Mouse (Mus musculus) embryonic stem cell, embryonic (primary cell): ENCODE results near the gene Sbsn.

Experiments
- CTCF ChIA-PET, 4 experiments: fragments of 300-600 bp in 2 of 4; fragments of 350-600 bp in 2 of 4; sonication (Branson Sonifier 250); formaldehyde crosslinking; loops; one replicate each; lab custom pipeline; 2022; ENCODE audit warnings: inconsistent platforms in 2 of 4; lab: Charles Lee
- POLR2A ChIA-PET, 4 experiments: fragments of 300-600 bp in 2 of 4; fragments of 350-600 bp in 2 of 4; sonication (Branson Sonifier 250); formaldehyde crosslinking; loops; one replicate each; lab custom pipeline; 2022; ENCODE audit warnings: antibody characterized with exemption in 4 of 4, inconsistent platforms in 1 of 4; lab: Charles Lee

Gene Sbsn

GRCm38 (mm10) chr7:30751086-30751669 is at the start of gene Sbsn:
Sbsn (plus strand) TSS chr7:30751471.
- POLR2A ChIA-PET = interaction anchor here in 1 of 4 experiments (0.6 to 1.4 kb wide), 3 partner anchors 16 to 71 kb away, joined by 3 to 5 read pairs (median 3); no protein-coding TSS in a partner anchor
- CTCF ChIA-PET = interaction anchor here in 3 of 4 experiments (0.6 to 0.9 kb wide), 4 partner anchors 11 to 130 kb away, joined by 3 to 8 read pairs (median 4); no protein-coding TSS in a partner anchor

DNA sequence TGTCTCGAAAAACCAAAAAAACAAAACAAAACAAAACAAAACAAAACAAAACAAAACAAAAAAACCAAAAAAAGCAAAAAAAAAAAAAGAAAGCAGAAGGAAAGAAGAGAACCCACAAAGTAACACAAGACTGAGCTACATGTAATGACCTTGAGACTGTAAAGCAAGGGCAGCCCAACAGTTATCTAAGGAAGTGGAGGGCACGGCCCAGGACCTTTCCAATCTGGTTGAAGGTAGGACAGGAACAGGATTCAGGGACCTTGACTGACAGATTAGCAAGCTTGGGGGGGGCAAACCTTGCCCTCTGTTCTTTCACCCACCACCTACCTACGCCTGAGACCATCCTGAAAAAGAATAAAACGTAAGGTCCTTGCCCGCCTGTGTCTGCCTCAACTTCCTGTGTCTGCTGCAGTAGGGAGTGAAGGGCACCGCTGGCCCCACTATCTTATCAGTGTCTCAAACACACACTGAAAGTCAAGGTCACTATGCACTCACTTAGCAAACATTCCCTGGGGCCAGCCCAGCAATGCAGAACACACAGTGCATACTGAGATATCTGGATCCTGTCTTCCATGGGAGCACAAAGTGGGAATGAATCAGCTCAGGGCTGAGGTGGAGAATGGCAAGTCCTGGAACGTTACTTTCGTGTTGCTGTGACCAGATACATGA is 44.9 kb upstream of the Sbsn start:
- POLR2A ChIA-PET = interaction anchor here in 1 of 4 experiments (1.1 to 1.5 kb wide), 2 partner anchors 21 to 182 kb away, joined by 3 to 4 read pairs; no protein-coding TSS in a partner anchor
- CTCF ChIA-PET = no interaction called here

- POLR2A ChIA-PET = interaction anchor here in 1 of 4 experiments (1.1 kb wide), 1 partner anchor 181 kb away, joined by 3 read pairs; no protein-coding TSS in a partner anchor
- CTCF ChIA-PET = interaction anchor here in 1 of 4 experiments (1.3 kb wide), 1 partner anchor 266 kb away, joined by 3 read pairs; the partner anchor contains the start of genes Fam187b and Lsr
These were observed 43.8 kb upstream of the Sbsn start for GRCm38 (mm10) chr7:30707441-30707840.

- ChIA-PET CTCF (interaction anchor here in 2 of 4 experiments (0.5 to 0.7 kb wide), 3 partner anchors 42 to 98 kb away, joined by 3 to 5 read pairs (median 4); no protein-coding TSS in a partner anchor), POLR2A (interaction anchor here in 2 of 4 experiments (0.6 to 1.5 kb wide), 4 partner anchors 18 to 110 kb away, joined by 3 to 4 read pairs (median 3); partner anchors contain the start of genes Haus5 (in 1 of the 2) and Tmem147 (in 1 of the 2))
These were observed 39.3 kb upstream of the Sbsn start, which contains the start of gene Atp4a for GRCm38 (mm10) chr7:30711942-30712341. Atp4a (plus strand) TSS chr7:30712209.

GRCm38 (mm10) chr7:30717006-30717715 is 34.1 kb upstream of the Sbsn start:
- POLR2A ChIA-PET = interaction anchor here in 3 of 4 experiments (0.5 to 3.5 kb wide), 29 partner anchors 10 to 437 kb away, joined by 3 to 18 read pairs (median 3); partner anchors contain the start of genes Cox6b1 (in 2 of the 3), Tmem147 (in 2 of the 3), Aplp1 (in 1 of the 3) and Haus5 (in 1 of the 3)

DNA sequence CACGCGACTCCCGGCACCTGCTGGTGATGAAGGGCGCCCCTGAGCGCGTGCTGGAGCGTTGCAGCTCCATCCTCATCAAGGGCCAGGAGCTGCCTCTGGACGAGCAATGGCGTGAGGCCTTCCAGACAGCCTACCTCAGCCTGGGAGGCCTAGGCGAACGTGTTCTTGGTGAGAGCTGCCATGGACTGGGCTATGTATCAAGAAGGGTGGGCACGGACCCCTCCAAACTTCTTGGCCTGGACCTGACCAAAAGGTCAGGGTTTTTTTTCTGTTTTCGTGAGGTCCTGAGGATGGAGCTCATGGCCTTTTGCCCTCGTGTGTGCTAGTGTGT is 33.6 kb upstream of the Sbsn start:
- CTCF ChIA-PET = interaction anchor here (0.6 to 1.5 kb wide), 23 partner anchors 9 to 380 kb away, joined by 3 to 8 read pairs (median 3); partner anchors contain the start of genes Tmem147 (in 2 of the 4) and Haus5 (in 1 of the 4)
- POLR2A ChIA-PET = interaction anchor here (0.5 to 3.5 kb wide), 31 partner anchors 9 to 437 kb away, joined by 3 to 18 read pairs (median 3); partner anchors contain the start of genes Cox6b1 (in 2 of the 4), Tmem147 (in 2 of the 4), Aplp1 (in 1 of the 4) and Haus5 (in 1 of the 4)

More at GRCm38 (mm10) chr7:30717006-30717715, 34.1 kb upstream of the Sbsn start:
- CTCF ChIA-PET = interaction anchor here (0.6 to 1.5 kb wide), 20 partner anchors 8 to 381 kb away, joined by 3 to 8 read pairs (median 4); partner anchors contain the start of genes Haus5 (in 1 of the 4) and Tmem147 (in 1 of the 4)

GRCm38 (mm10) chr7:30719669-30720068 is 31.6 kb upstream of the Sbsn start:
- ChIA-PET CTCF (interaction anchor here in 2 of 4 experiments (0.6 to 0.7 kb wide), 2 partner anchors 168 to 1197 kb away, joined by 3 to 5 read pairs; partner anchors contain the start of genes Hspb6 (in 1 of the 2) and Proser3 (in 1 of the 2)), POLR2A (interaction anchor here in 3 of 4 experiments (0.6 to 3.5 kb wide), 7 partner anchors 10 to 1000 kb away, joined by 3 to 18 read pairs (median 3); partner anchors contain the start of gene Tmem147 (in 3 of the 3))

GRCm38 (mm10) chr7:30721286-30721685 is 30.0 kb upstream of the Sbsn start:
- CTCF ChIA-PET = no interaction called here
- POLR2A ChIA-PET = interaction anchor here in 1 of 4 experiments (0.5 kb wide), 1 partner anchor 621 kb away, joined by 3 read pairs; no protein-coding TSS in a partner anchor

DNA sequence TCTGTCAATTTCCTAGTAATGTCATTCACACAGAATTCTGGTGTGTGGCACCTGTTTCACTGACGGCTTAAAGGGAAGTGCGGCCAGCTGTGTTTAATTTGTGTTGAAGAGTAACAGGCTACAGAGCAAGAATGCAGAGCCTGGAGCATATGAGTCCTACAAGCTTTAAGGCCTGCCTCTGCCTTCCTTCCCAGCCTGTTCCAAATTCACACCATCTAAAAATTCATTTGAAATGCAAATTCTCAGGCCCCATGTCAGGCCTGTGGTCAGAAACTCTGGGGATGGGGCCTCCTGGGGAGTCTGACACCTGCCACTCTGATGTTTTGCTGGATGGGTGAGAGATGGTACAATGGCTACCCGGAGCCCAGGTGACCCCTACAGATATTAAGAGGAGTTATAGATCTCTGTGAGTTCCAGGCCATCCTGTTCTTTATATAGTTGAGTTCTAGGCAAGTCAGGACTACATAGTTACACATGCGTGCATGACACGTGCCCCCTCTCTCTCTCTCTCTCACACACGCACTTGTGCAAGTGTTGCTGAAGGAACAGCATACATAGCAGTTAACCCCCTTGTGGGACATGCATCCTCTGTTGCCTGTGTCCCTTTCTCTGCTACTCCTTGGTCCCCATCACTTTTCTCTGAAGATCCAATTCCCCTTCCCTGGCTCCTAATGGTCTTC is 27.9 kb upstream of the Sbsn start:
- POLR2A ChIA-PET = interaction anchor here in 2 of 4 experiments (0.5 to 0.6 kb wide), 2 partner anchors 35 to 63 kb away, joined by 3 to 4 read pairs; no protein-coding TSS in a partner anchor

GRCm38 (mm10) chr7:30728214-30728613 is 23.1 kb upstream of the Sbsn start:
- ChIA-PET CTCF (interaction anchor here in 1 of 4 experiments (0.6 kb wide), 1 partner anchor 10 kb away, joined by 6 read pairs; no protein-coding TSS in a partner anchor), POLR2A (interaction anchor here in 1 of 4 experiments (0.8 to 1.1 kb wide), 2 partner anchors 11 to 17 kb away, joined by 3 to 4 read pairs; no protein-coding TSS in a partner anchor)

More for the DNA sequence above, 27.9 kb upstream of the Sbsn start:
- CTCF ChIA-PET = no interaction called here

DNA sequence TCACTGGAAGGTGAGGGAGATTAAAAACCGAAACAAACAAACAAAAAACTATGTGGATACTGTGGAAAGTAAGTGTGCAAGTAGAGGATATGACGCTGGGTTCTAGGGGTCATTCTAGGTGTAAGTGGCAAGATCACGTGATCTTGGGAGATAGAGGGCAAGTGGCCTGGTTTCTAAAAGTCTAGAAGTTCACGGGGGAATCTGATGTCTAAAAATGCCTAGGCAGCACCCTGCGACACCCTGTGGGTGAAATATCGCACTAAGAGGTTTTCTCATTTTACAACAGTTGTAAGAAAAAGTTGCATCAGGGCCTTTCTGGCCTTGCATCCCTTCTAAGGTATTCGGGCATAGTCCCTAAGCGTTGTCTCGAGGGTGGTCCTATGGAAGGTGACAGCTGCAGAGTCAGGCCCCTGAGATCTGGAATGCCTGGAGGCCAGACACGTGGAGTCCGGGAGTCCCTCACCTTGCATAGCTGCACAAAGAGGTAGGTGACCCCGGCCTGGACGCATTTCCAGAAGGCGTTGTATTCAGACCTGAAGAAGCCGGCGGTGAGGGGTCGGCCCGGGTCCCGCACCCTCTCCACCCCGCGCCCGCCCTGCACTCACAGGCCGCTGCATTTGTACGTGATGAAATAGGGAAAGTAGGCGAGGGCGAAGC is 22.4 kb upstream of the Sbsn start:
- ChIA-PET CTCF (interaction anchor here (0.6 to 1.7 kb wide), 15 partner anchors 11 to 386 kb away, joined by 3 to 6 read pairs (median 3); partner anchors contain the start of gene Upk1a (in 1 of the 4)), POLR2A (interaction anchor here in 3 of 4 experiments (0.9 to 3.4 kb wide), 10 partner anchors 9 to 355 kb away, joined by 3 to 18 read pairs (median 4); partner anchors contain the start of genes 2200002J24Rik (in 1 of the 3), Atp4a (in 1 of the 3) and Haus5 (in 1 of the 3))

GRCm38 (mm10) chr7:30729396-30730063 is 21.7 kb upstream of the Sbsn start, which contains the start of gene Tmem147:
Tmem147 (minus strand) TSS chr7:30729540.
- POLR2A ChIA-PET = interaction anchor here (0.7 to 3.4 kb wide), 15 partner anchors 9 to 449 kb away, joined by 3 to 18 read pairs (median 4); partner anchors contain the start of genes 2200002J24Rik (in 1 of the 4), Atp4a (in 1 of the 4), Haus5 (in 1 of the 4) and Wdr62 (in 1 of the 4)
- CTCF ChIA-PET = interaction anchor here (0.6 to 1.7 kb wide), 17 partner anchors 12 to 387 kb away, joined by 3 to 6 read pairs (median 3); partner anchors contain the start of gene Upk1a (in 1 of the 4)

GRCm38 (mm10) chr7:30730064-30730722 is 21.1 kb upstream of the Sbsn start:
- ChIA-PET CTCF (interaction anchor here in 3 of 4 experiments (0.5 to 1.7 kb wide), 14 partner anchors 12 to 398 kb away, joined by 3 to 6 read pairs (median 3); no protein-coding TSS in a partner anchor), POLR2A (interaction anchor here (0.6 to 3.4 kb wide), 20 partner anchors 10 to 449 kb away, joined by 3 to 18 read pairs (median 3); partner anchors contain the start of genes 2200002J24Rik (in 1 of the 4), Atp4a (in 1 of the 4), Haus5 (in 1 of the 4) and Wdr62 (in 1 of the 4))

- ChIA-PET CTCF (interaction anchor here in 1 of 4 experiments (0.6 to 0.7 kb wide), 2 partner anchors 19 to 1221 kb away, joined by 3 to 4 read pairs; no protein-coding TSS in a partner anchor), POLR2A (interaction anchor here in 2 of 4 experiments (0.6 to 1.5 kb wide), 2 partner anchors 22 to 34 kb away, joined by 4 read pairs; no protein-coding TSS in a partner anchor)
These were observed 15.1 kb upstream of the Sbsn start for GRCm38 (mm10) chr7:30736211-30736610.
